Mouse (Mus musculus) lung, adult 2 months (tissue): Measurements from ENCODE around the gene Snd1.

Experiments used
- CTCF ChIP-seq: fragments of 200-500 bp; IDR thresholded peaks from 2 replicates; pipeline ENCODE4 v1.5.1; 2011; ENCODE audit warnings: mild to moderate bottlenecking, low read length, control low read depth; ENCODE audit not compliant: insufficient read depth
- POLR2A ChIP-seq: fragments of 200-500 bp; IDR thresholded peaks from 2 replicates; pipeline ENCODE4 v1.6.1; 2011; ENCODE audit warnings: low read depth, mild to moderate bottlenecking, control low read depth, low read length, borderline replicate concordance; ENCODE audit errors: extremely low read depth

DNA sequence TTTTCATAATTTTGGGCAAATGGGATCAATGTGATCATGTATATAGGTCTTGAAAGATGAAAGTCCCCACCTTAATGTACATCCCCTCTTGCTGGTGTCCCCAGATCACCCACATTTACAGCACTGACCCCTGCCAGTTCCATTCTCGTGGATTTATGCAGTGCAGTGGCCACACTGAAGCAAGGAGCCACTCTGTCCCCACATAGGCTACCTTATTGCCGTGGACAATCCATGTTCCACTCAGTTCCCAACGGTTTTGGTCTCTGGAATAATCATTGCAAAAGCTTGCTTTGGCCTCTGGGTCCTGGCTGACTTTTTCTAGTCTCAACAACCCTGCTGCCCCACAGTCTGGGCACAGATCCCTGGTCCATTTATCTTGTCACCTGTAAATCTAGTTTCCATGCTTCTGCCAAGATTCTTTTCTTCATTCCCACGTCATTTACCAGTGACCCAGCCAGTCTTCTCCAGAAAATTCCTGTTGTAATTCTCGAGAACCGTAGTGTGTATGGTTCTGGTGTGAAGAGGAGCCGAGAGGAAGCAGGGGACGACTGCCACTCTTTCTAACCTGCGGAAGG lies 375.5 kb downstream of the Snd1 start:
- TF ChIP-seq POLR2A (no peak), CTCF (no peak)
